Mouse (Mus musculus) forebrain, embryonic 16.5 days (tissue): Measurements from ENCODE around the gene Cwh43. TPM values are rescaled to one million over a fixed set of nuclear protein-coding genes. Genes with fewer than 3 reads are reported as not detected.
A peak's percentile ranks its signal among the peaks of the same experiment; 100 is the strongest.
"Not testable (repeated sequence)": the region's sequence is repeated elsewhere in the genome, so short reads cannot be mapped to it uniquely, and the experiment has no call there.

Experiments used
- ATAC-seq: fragments of 200-750 bp; cut with Nextera tagmentation; 2 replicates; pipeline ENCODE4 v1.8.0; 2017; ENCODE audit warnings: mild to moderate bottlenecking, moderate library complexity
- H3K27ac ChIP-seq: fragments of 300-500 bp; sonication (generic); 2 replicates; pipeline ENCODE4 v1.5.1; 2014; ENCODE audit warnings: low read length, control low read depth
- H3K27me3 ChIP-seq: fragments of 300-500 bp; sonication (generic); replicated peaks from 2 replicates; pipeline ENCODE4 v1.6.1; 2014; ENCODE audit warnings: low read length; ENCODE audit not compliant: control insufficient read depth, insufficient read depth
- H3K36me3 ChIP-seq: fragments of 300-500 bp; sonication (generic); 2 replicates; pipeline ENCODE4 v1.6.1; 2014; ENCODE audit not compliant: control insufficient read depth, insufficient read depth
- H3K4me1 ChIP-seq: fragments of 300-500 bp; sonication (generic); replicated peaks from 2 replicates; pipeline ENCODE4 v1.6.1; 2014; ENCODE audit warnings: low read length; ENCODE audit not compliant: control insufficient read depth, insufficient read depth
- H3K4me2 ChIP-seq: fragments of 300-500 bp; sonication (generic); 2 replicates; pipeline ENCODE4 v1.6.1; 2014; ENCODE audit warnings: mild to moderate bottlenecking, low read length, control low read depth
- H3K4me3 ChIP-seq: fragments of 300-500 bp; sonication (generic); replicated peaks from 2 replicates; pipeline ENCODE4 v1.5.1; 2014; ENCODE audit warnings: mild to moderate bottlenecking, low read length, control low read depth
- H3K9ac ChIP-seq: fragments of 300-500 bp; sonication (generic); replicated peaks from 2 replicates; pipeline ENCODE4 v1.6.1; 2014; ENCODE audit warnings: low read depth, low read length, control low read depth
- H3K9me3 ChIP-seq: fragments of 300-500 bp; sonication (generic); 2 replicates; pipeline ENCODE4 v1.6.1; 2016; ENCODE audit warnings: low read length; ENCODE audit not compliant: control insufficient read depth
- WGBS: fragments of 180-500 bp; shearing (Covaris S2); extraction: QIAGEN DNeasy Blood & Tissue Kit; methylation state at CpG from one replicate; pipeline ENCODE4 v1.1.7; 2014; 5-methylcytosine and 5-hydroxymethylcytosine counted together
- polyA plus RNA-seq: library from polyadenylated mRNA; unstranded; fragments of >200 nt; fragmentation: Nextera tagmentation; extraction: Ambion mirVana; gene quantifications from 2 replicates; pipeline ENCODE4 v1.2.1, GENCODE M21; 2015

Cwh43 gene
- polyA plus RNA-seq, 1 experiment from 2014 or later: not detected

GRCm38 (mm10) chr5:73454502-73455306 is 48.8 kb downstream of the Cwh43 start:
- H3K4me3 ChIP-seq: no peak overlapping the region
- no peak for ATAC-seq
- no peaks in the 10 kb centered on the region for H3K4me1 ChIP-seq
- no peak overlapping the region for H3K9ac ChIP-seq
- no peaks in the 10 kb centered on the region for H3K9me3 ChIP-seq
- no peaks in the 10 kb centered on the region for H3K27me3 ChIP-seq
- 76% methylated on average over 2 of the region's 2 CpGs for WGBS
- H3K27ac ChIP-seq: no peak overlapping the region
- H3K36me3 ChIP-seq: no peaks in the 10 kb centered on the region
- H3K4me2 ChIP-seq: no peak overlapping the region

GRCm38 (mm10) chr5:73455307-73455687 is 49.4 kb downstream of the Cwh43 start:
- H3K4me2 ChIP-seq: no peak overlapping the region
- no peaks in the 10 kb centered on the region for H3K9me3 ChIP-seq
- no peak overlapping the region for H3K27ac ChIP-seq
- no peaks in the 10 kb centered on the region for H3K27me3 ChIP-seq
- no peak for ATAC-seq
- H3K9ac ChIP-seq: no peak overlapping the region
- 89% methylated on average over 5 of the region's 5 CpGs for WGBS
- H3K4me3 ChIP-seq: no peak overlapping the region
- H3K4me1 ChIP-seq: no peaks in the 10 kb centered on the region
- H3K36me3 ChIP-seq: no peaks in the 10 kb centered on the region

- Histone ChIP-seq H3K27me3 (no peaks in the 10 kb centered on the region), H3K9ac (no peak overlapping the region), H3K9me3 (no peaks in the 10 kb centered on the region), H3K4me1 (no peaks in the 10 kb centered on the region), H3K4me2 (no peak overlapping the region), H3K36me3 (no peaks in the 10 kb centered on the region), H3K4me3 (no peak overlapping the region), H3K27ac (no peak overlapping the region)
- 88% methylated on average over 16 of the region's 16 CpGs for WGBS
- ATAC-seq: no peak
These were observed 62.9 kb downstream of the Cwh43 start for GRCm38 (mm10) chr5:73468462-73469433.

- 87% methylated on average over 20 of the region's 20 CpGs for WGBS
- no peak overlapping the region for H3K4me3 ChIP-seq
- H3K27me3 ChIP-seq: no peaks in the 10 kb centered on the region
- no peak overlapping the region for H3K27ac ChIP-seq
- ATAC-seq: no peak
- H3K36me3 ChIP-seq: no peaks in the 10 kb centered on the region
- H3K4me1 ChIP-seq: no peaks in the 10 kb centered on the region
- H3K9me3 ChIP-seq: no peaks in the 10 kb centered on the region
- H3K4me2 ChIP-seq: no peak overlapping the region
- H3K9ac ChIP-seq: no peak overlapping the region
These were observed 68.8 kb downstream of the Cwh43 start for GRCm38 (mm10) chr5:73474412-73475405.

- H3K4me1 ChIP-seq: peaks cover 3% of the 10 kb centered on the region; the same call in 1 of the 2 replicates
- H3K27me3 ChIP-seq: no peaks in the 10 kb centered on the region
- WGBS: 85% methylated on average over 7 of the region's 7 CpGs
- ATAC-seq: no peak
- no peaks in the 10 kb centered on the region for H3K9me3 ChIP-seq
- no peak within 1 kb of the TSS for H3K4me3 ChIP-seq
- H3K9ac ChIP-seq: no peak within 1 kb of the TSS
- H3K4me2 ChIP-seq: no peak within 1 kb of the TSS
- no peaks in the 10 kb centered on the region for H3K36me3 ChIP-seq
- no peak within 1 kb of the TSS for H3K27ac ChIP-seq
These were observed 74.8 kb downstream of the Cwh43 start, which contains the start of gene Dcun1d4 for GRCm38 (mm10) chr5:73480700-73481099. TSS of gene Dcun1d4 (plus strand) at chr5:73481000.

GRCm38 (mm10) chr5:73481401-73481800 is 75.5 kb downstream of the Cwh43 start:
- no peaks in the 10 kb centered on the region for H3K9me3 ChIP-seq
- no peaks in the 10 kb centered on the region for H3K27me3 ChIP-seq
- H3K4me3 ChIP-seq: no peak overlapping the region
- H3K4me1 ChIP-seq: peaks cover 3% of the 10 kb centered on the region; the same call in 1 of the 2 replicates
- no peaks in the 10 kb centered on the region for H3K36me3 ChIP-seq
- H3K27ac ChIP-seq: no peak overlapping the region
- H3K4me2 ChIP-seq: no peak overlapping the region
- ATAC-seq: no peak
- 92% methylated on average over 7 of the region's 7 CpGs for WGBS
- H3K9ac ChIP-seq: no peak overlapping the region

- not testable (repeated sequence) for H3K9ac ChIP-seq, H3K4me2 ChIP-seq, H3K9me3 ChIP-seq, H3K4me1 ChIP-seq, ATAC-seq, H3K36me3 ChIP-seq, H3K27ac ChIP-seq, H3K4me3 ChIP-seq, H3K27me3 ChIP-seq
- 78% methylated on average over 1 of the region's 1 CpGs for WGBS
These were observed 76.5 kb downstream of the Cwh43 start for GRCm38 (mm10) chr5:73482381-73482780.

- peak overlapping the region; percentile 33 for H3K4me2 ChIP-seq
- 44% methylated on average over 5 of the region's 5 CpGs for WGBS
- H3K4me3 ChIP-seq: no peak overlapping the region
These were observed 78.2 kb downstream of the Cwh43 start for GRCm38 (mm10) chr5:73484016-73484615.

More at GRCm38 (mm10) chr5:73484016-73484615, 78.2 kb downstream of the Cwh43 start:
- no peaks in the 10 kb centered on the region for H3K9me3 ChIP-seq
- no peak overlapping the region for H3K9ac ChIP-seq
- no peak overlapping the region; the same call in 1 of the 2 replicates for H3K27ac ChIP-seq
- H3K27me3 ChIP-seq: no peaks in the 10 kb centered on the region
- H3K36me3 ChIP-seq: no peaks in the 10 kb centered on the region
- H3K4me1 ChIP-seq: peaks cover 3% of the 10 kb centered on the region; the same call in 1 of the 2 replicates
- peak; percentile 40; the same call in 1 of the 2 replicates for ATAC-seq
